Mouse (Mus musculus) liver, adult 2 months (tissue): ENCODE measurements at regions not wholly inside any gene's neighbourhood (a gene's known extent, or its start where the extent isn't known, plus 50 kb on each side); places are given as distances from the start of the nearest gene placed in this dataset.

Experiments
- DNase-seq: peaks from one replicate; pipeline ENCODE4 v3.0.0-alpha.2; 2011; ENCODE audit warnings: low read depth, low spot score; ENCODE audit errors: extremely low read depth
- H3K27ac ChIP-seq: fragments of 200-500 bp; replicated peaks from 2 replicates; pipeline ENCODE4 v1.5.1; 2012; ENCODE audit warnings: low read depth, mild to moderate bottlenecking, control low read depth, inconsistent platforms, low read length; ENCODE audit not compliant: insufficient read depth
- H3K27me3 ChIP-seq: fragments of 200-500 bp; 2 replicates; pipeline ENCODE4 v1.6.1; 2012; ENCODE audit warnings: mild to moderate bottlenecking, moderate library complexity, low read length, inconsistent platforms; ENCODE audit not compliant: control insufficient read depth, insufficient read depth
- H3K36me3 ChIP-seq: fragments of 200-500 bp; 2 replicates; pipeline ENCODE4 v1.6.1; 2012; ENCODE audit warnings: low read length, inconsistent platforms; ENCODE audit not compliant: control insufficient read depth, insufficient read depth
- H3K4me1 ChIP-seq: fragments of 200-500 bp; 2 replicates; pipeline ENCODE4 v1.6.1; 2011; ENCODE audit warnings: low read length; ENCODE audit not compliant: control insufficient read depth, insufficient read depth
- H3K4me3 ChIP-seq: fragments of 200-500 bp; 2 replicates; pipeline ENCODE4 v1.5.1; 2011; ENCODE audit warnings: low read depth, mild to moderate bottlenecking, control low read depth, low read length, moderate library complexity; ENCODE audit not compliant: insufficient read depth
- H3K79me2 ChIP-seq: fragments of 200-500 bp; 2 replicates; pipeline ENCODE4 v1.6.1; 2012; ENCODE audit warnings: inconsistent platforms, mild to moderate bottlenecking, low read length, moderate library complexity; ENCODE audit not compliant: control insufficient read depth, insufficient read depth
- H3K9ac ChIP-seq: fragments of 200-500 bp; 2 replicates; pipeline ENCODE4 v1.6.1; 2012; ENCODE audit warnings: low read depth, mild to moderate bottlenecking, control low read depth, inconsistent platforms, low read length
- CTCF ChIP-seq: fragments of 200-500 bp; IDR thresholded peaks from 2 replicates; pipeline ENCODE4 v1.5.1; 2011; ENCODE audit warnings: low read depth, low read length, control low read depth
- POLR2A ChIP-seq: fragments of 200-500 bp; IDR thresholded peaks from 2 replicates; pipeline ENCODE4 v1.6.1; 2011; ENCODE audit warnings: low read length, control low read depth; ENCODE audit not compliant: insufficient read depth; ENCODE audit errors: extremely low read depth
- WGBS: fragments of 180-500 bp; shearing (Covaris S2); methylation state at CpG from one replicate; pipeline ENCODE4 v1.1.7; 2018; 5-methylcytosine and 5-hydroxymethylcytosine counted together

DNA sequence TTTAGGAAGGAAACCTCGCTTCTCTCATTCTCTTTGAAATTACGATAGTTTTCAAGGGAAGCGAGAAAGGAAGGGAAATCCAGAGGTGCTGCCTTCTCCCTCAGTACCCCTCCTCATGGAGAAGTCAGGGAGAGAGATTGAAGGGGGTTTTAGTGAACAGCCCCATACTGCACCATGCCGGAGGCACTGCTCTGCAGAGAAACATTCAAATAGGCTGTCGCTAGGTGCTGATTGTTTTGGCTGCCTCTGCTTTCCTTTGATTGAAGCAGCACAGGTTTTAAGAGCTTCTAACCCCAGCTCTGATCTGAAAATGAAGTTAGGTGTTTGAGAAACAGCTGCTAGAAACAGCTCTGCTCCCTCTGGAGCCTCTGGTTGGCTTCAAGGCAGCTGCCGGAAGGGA, 610.5 kb upstream of the Got2 start:
- no peak overlapping the region for H3K4me3 ChIP-seq
- H3K27ac ChIP-seq: no peak overlapping the region
- no peaks in the 10 kb centered on the region for H3K36me3 ChIP-seq
- H3K4me1 ChIP-seq: no peaks in the 10 kb centered on the region
- H3K9ac ChIP-seq: no peak overlapping the region
- TF ChIP-seq CTCF (no peak), POLR2A (no peak)
- H3K27me3 ChIP-seq: no peaks in the 10 kb centered on the region
- 79% methylated on average over 6 of the region's 6 CpGs for WGBS
- H3K79me2 ChIP-seq: no peaks in the 10 kb centered on the region
- DNase-seq: no peak

DNA sequence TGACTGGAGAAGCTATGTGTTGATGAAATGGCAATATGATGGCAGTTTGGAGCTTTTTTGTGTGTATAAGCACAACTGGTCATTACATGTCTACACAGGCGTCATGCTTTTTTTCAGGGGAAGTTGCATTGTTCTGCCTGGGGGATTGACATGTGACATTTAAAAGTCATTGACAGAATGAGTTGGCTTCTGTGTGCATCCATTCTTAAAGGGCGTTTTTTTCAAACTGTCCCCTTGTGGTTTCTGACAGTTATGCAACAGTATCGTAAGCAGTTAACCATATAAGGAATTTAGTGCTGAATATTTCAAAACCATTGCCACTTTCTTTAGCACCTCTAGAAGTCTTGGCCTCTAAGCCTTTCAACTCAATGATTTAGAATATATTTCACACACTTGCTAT, 607.1 kb upstream of the Got2 start:
- DNase-seq: no peak
- Histone ChIP-seq H3K4me3 (no peak overlapping the region), H3K4me1 (no peaks in the 10 kb centered on the region), H3K36me3 (no peaks in the 10 kb centered on the region), H3K9ac (no peak overlapping the region), H3K27me3 (no peaks in the 10 kb centered on the region), H3K79me2 (no peaks in the 10 kb centered on the region), H3K27ac (no peak overlapping the region)
- WGBS: 76% methylated on average over 3 of the region's 3 CpGs
- TF ChIP-seq CTCF (no peak), POLR2A (no peak)

DNA sequence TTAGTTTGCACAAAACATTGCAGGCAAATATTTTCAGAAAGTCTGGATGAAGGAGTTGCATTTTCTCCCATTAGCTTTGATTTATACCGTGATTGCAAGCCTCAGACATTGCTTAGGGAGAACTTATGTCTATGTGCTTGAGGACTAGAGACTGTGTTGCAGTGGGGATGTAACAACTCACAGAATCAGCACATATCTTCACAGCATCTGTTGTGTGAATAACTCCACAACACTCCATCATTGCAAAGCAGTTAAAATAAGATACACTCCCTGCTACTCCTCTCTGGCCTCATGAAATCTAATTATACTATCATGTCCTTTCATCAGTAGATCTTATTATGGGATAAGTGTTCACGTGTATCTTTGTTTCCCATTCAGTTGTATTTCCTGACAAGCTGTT, 601.5 kb upstream of the Got2 start:
- Histone ChIP-seq H3K4me3 (no peak overlapping the region), H3K9ac (no peak overlapping the region), H3K4me1 (no peaks in the 10 kb centered on the region), H3K79me2 (no peaks in the 10 kb centered on the region), H3K36me3 (no peaks in the 10 kb centered on the region), H3K27ac (no peak overlapping the region), H3K27me3 (no peaks in the 10 kb centered on the region)
- DNase-seq: no peak
- WGBS: 59% methylated on average over 2 of the region's 2 CpGs
- TF ChIP-seq POLR2A (no peak), CTCF (no peak)

DNA sequence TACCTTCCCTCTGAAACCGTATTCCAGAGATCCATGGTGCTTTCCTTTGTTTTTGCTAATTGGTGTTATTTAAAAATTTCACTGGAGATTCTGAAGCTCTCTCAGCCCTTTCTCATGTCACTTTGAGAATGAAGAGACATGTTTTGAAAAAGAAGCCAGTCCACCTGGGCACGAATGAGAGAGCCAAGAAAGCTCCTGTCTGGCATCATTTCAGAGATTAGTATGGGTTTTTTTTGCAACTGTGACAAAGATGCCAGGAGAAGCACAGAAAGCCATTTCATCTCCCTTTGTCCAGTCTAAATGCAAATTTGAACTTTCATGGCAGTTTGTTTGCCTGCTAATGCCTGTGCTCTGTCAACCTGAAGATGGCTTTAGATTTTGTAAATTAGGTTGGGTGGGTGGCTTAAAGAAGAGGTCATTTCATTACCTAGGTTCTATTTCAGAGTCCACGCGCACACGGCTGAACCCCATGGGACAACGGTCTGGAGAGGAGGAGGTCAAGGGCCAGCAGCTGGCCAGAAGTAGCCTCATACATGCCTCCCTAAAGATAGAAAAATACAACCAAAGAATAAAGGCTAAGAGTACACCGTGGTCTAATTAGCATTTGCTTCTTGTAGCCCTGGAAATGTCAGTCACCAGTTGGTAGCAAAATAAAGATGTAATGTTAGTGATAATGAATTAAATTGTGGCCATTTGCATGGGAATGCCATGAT, 600.5 kb upstream of the Got2 start:
- no peak for TF ChIP-seq POLR2A
- TF ChIP-seq CTCF: no peak
- Histone ChIP-seq H3K4me1 (no peaks in the 10 kb centered on the region), H3K27ac (no peak overlapping the region), H3K4me3 (no peak overlapping the region), H3K79me2 (no peaks in the 10 kb centered on the region), H3K27me3 (no peaks in the 10 kb centered on the region), H3K36me3 (no peaks in the 10 kb centered on the region), H3K9ac (no peak overlapping the region)
- 73% methylated on average over 7 of the region's 7 CpGs for WGBS
- DNase-seq: peak; percentile 27

DNA sequence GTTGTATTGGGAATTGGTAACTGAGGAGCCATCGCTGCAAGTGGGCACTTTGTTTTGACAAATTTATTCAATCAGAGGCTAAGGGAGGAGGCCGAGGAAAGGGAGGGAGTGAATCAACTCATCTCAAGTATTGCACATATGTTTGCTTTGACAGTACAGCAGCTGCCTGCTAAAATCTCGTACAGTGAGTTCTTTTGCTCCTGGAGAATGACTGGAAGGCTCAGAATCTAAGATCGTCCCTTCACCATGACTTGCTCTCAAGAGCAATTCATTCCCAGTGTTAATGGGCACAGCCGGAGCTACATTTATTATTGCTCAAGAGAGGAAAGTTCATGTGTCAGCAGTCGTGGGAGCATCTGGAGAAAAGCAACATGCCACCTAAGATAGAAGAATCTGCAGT, 567.6 kb upstream of the Got2 start:
- Histone ChIP-seq H3K27ac (no peak overlapping the region), H3K4me1 (no peaks in the 10 kb centered on the region), H3K79me2 (no peaks in the 10 kb centered on the region), H3K4me3 (no peak overlapping the region), H3K36me3 (no peaks in the 10 kb centered on the region), H3K27me3 (no peaks in the 10 kb centered on the region), H3K9ac (no peak overlapping the region)
- no peak for TF ChIP-seq POLR2A
- TF ChIP-seq CTCF: no peak
- no peak for DNase-seq
- WGBS: 50% methylated on average over 6 of the region's 6 CpGs

DNA sequence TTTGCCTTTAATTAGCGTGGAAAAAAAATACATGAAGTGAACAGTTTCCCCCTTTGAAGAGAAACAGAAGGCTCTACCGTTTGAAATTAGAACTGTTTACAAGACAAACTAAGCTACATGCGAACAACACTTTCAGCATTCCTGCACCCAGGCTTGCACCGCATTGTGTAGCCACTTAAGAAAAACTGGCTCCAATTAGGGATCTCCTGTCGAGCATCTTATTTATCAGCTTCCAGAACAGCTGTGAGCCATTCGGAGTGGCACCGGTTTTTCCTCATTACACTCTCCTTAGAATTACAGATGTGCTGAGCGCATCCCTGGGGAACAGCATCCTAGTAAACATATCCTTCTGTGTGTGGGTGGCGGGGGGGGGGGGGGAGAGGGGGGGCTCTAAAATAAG, 567.0 kb upstream of the Got2 start:
- no peaks in the 10 kb centered on the region for H3K36me3 ChIP-seq
- TF ChIP-seq POLR2A (no peak), CTCF (no peak)
- WGBS: 41% methylated on average over 9 of the region's 9 CpGs
- no peaks in the 10 kb centered on the region for H3K79me2 ChIP-seq
- no peak overlapping the region for H3K9ac ChIP-seq
- H3K27ac ChIP-seq: no peak overlapping the region
- H3K4me3 ChIP-seq: no peak overlapping the region
- H3K4me1 ChIP-seq: no peaks in the 10 kb centered on the region
- DNase-seq: no peak
- H3K27me3 ChIP-seq: no peaks in the 10 kb centered on the region
